Mouse (Mus musculus) G1E (cell line): ENCODE measurements at regions not wholly inside any gene's neighbourhood (a gene's known extent, or its start where the extent isn't known, plus 50 kb on each side); places are given as distances from the start of the nearest gene placed in this dataset.

Source experiments
- CTCF ChIP-seq: IDR thresholded peaks from 2 replicates; pipeline ENCODE4 v1.5.1; 2012; ENCODE audit warnings: low read depth, low read length, inconsistent platforms, mixed read lengths
- GATA1 ChIP-seq: IDR thresholded peaks from 2 replicates; pipeline ENCODE4 v1.6.1; 2012; ENCODE audit warnings: borderline replicate concordance, low read length, inconsistent platforms, mixed read lengths
- POLR2AphosphoS5 ChIP-seq: IDR thresholded peaks from 2 replicates; pipeline ENCODE4 v1.6.1; 2012; ENCODE audit warnings: low read depth, low read length, inconsistent platforms; ENCODE audit not compliant: insufficient replicate concordance
- TAL1 ChIP-seq: conservative IDR thresholded peaks from 2 replicates; pipeline ENCODE4 v1.6.1; 2012; ENCODE audit warnings: low read depth, low read length, inconsistent platforms, mixed read lengths

GRCm38 (mm10) chr15:59731129-59731528 is 285.3 kb downstream of the 4933412E24Rik start:
- no peak for TF ChIP-seq CTCF
- TF ChIP-seq TAL1, result no peak
- no peak for TF ChIP-seq GATA1
- no peak for TF ChIP-seq POLR2AphosphoS5
